Mouse (Mus musculus) heart, adult 2 months (tissue): ENCODE results near the gene Pmpca.

ENCODE experiments used
- CTCF ChIP-seq: fragments of 200-600 bp; IDR thresholded peaks from 2 replicates; pipeline ENCODE4 v1.8.1; 2022; ENCODE audit warnings: antibody characterized with exemption, mild to moderate bottlenecking, moderate library complexity
- EP300 ChIP-seq: fragments of 200-500 bp; IDR thresholded peaks from 2 replicates; pipeline ENCODE4 v1.6.1; 2011; ENCODE audit warnings: low read depth, low read length, control low read depth; ENCODE audit not compliant: insufficient read depth

GRCm38 (mm10) chr2:26353066-26353980 is 35.8 kb upstream of the Pmpca start:
- TF ChIP-seq CTCF: no peak
- TF ChIP-seq EP300: no peak
